Mouse (Mus musculus): ENCODE measurements around the gene Yif1b.
"Not testable (repeated sequence)": the region's sequence is repeated elsewhere in the genome, so short reads cannot be mapped to it uniquely, and the experiment has no call there.

The Yif1b gene

GRCm38 (mm10) chr7:29238019-29238967 is at the start of gene Yif1b:
Gene Yif1b (plus strand): TSS chr7:29238329.
- peak; percentile 97 for DNase-seq

- DNase-seq, result not testable (repeated sequence)
Observed at GRCm38 (mm10) chr7:29194230-29194629, 43.9 kb upstream of the Yif1b start.

GRCm38 (mm10) chr7:29202577-29202976 is 35.6 kb upstream of the Yif1b start:
- DNase-seq, result no peak

GRCm38 (mm10) chr7:29211013-29211412 is 27.1 kb upstream of the Yif1b start:
- not testable (repeated sequence) for DNase-seq

GRCm38 (mm10) chr7:29211415-29212198 is 26.5 kb upstream of the Yif1b start:
- DNase-seq, result peak; percentile 29 to 37

- DNase-seq, result no peak
Observed at GRCm38 (mm10) chr7:29212199-29212765, 25.8 kb upstream of the Yif1b start.

- not testable (repeated sequence) for DNase-seq
Observed at GRCm38 (mm10) chr7:29212775-29213560, 25.2 kb upstream of the Yif1b start.

GRCm38 (mm10) chr7:29213675-29214082 is 24.4 kb upstream of the Yif1b start, which contains the start of gene Catsperg1:
Gene Catsperg1 (minus strand): TSS chr7:29214035.
- DNase-seq, result peak; percentile 36 to 45

- DNase-seq, result no peak
Observed at GRCm38 (mm10) chr7:29214236-29214635, 23.9 kb upstream of the Yif1b start.

- DNase-seq, result no peak
Observed at GRCm38 (mm10) chr7:29214846-29215245, 23.3 kb upstream of the Yif1b start.

GRCm38 (mm10) chr7:29224756-29225394 is 13.3 kb upstream of the Yif1b start:
- DNase-seq, result no peak

GRCm38 (mm10) chr7:29225520-29225919 is 12.6 kb upstream of the Yif1b start:
- DNase-seq, result no peak

- no peak for DNase-seq
Observed at GRCm38 (mm10) chr7:29228202-29228601, 9.9 kb upstream of the Yif1b start.

- DNase-seq, result no peak
Observed at GRCm38 (mm10) chr7:29230560-29230959, 7.6 kb upstream of the Yif1b start.

GRCm38 (mm10) chr7:29231517-29231916 is 6.6 kb upstream of the Yif1b start:
- DNase-seq, result no peak

GRCm38 (mm10) chr7:29232247-29233013 is 5.7 kb upstream of the Yif1b start, which contains the start of gene Kcnk6:
Gene Kcnk6 (minus strand): TSS chr7:29232515.
- DNase-seq, result no peak

GRCm38 (mm10) chr7:29233745-29234144 is 4.4 kb upstream of the Yif1b start:
- DNase-seq, result no peak

GRCm38 (mm10) chr7:29234661-29235060 is 3.5 kb upstream of the Yif1b start:
- no peak for DNase-seq

GRCm38 (mm10) chr7:29236593-29236992 is 1.5 kb upstream of the Yif1b start:
- DNase-seq, result no peak

- not testable (repeated sequence) for DNase-seq
Observed at GRCm38 (mm10) chr7:29237596-29237995, 533 bp upstream of the Yif1b start.

All from cerebellum, postnatal 36 days (tissue).